Mouse (Mus musculus) hindbrain, embryonic 10.5 days (tissue): Measurements from ENCODE around the gene Samd13. TPM values are rescaled to one million over a fixed set of nuclear protein-coding genes. Genes with fewer than 3 reads are reported as not detected.
A peak's percentile ranks its signal among the peaks of the same experiment; 100 is the strongest.

Source experiments
- DNase-seq: peaks from one replicate; pipeline ENCODE4 v3.0.0-alpha.2; 2017; ENCODE audit warnings: low spot score
- H3K27ac ChIP-seq: fragments of 300-500 bp; sonication (generic); 2 replicates; pipeline ENCODE4 v1.5.1; 2016; ENCODE audit warnings: mild to moderate bottlenecking, moderate library complexity
- H3K27me3 ChIP-seq: fragments of 300-500 bp; sonication (generic); 2 replicates; pipeline ENCODE4 v1.6.1; 2016; ENCODE audit warnings: mild to moderate bottlenecking; ENCODE audit not compliant: poor library complexity, insufficient read depth, severe bottlenecking
- H3K36me3 ChIP-seq: fragments of 300-500 bp; sonication (generic); 2 replicates; pipeline ENCODE4 v1.6.1; 2016; ENCODE audit warnings: mild to moderate bottlenecking, moderate library complexity
- H3K4me1 ChIP-seq: fragments of 300-500 bp; sonication (generic); replicated peaks from 2 replicates; pipeline ENCODE4 v1.6.1; 2016; ENCODE audit warnings: mild to moderate bottlenecking
- H3K4me3 ChIP-seq: fragments of 300-500 bp; sonication (generic); 2 replicates; pipeline ENCODE4 v1.5.1; 2016; ENCODE audit warnings: mild to moderate bottlenecking, moderate library complexity
- H3K9me3 ChIP-seq: fragments of 300-500 bp; sonication (generic); 2 replicates; pipeline ENCODE4 v1.6.1; 2016; ENCODE audit warnings: mild to moderate bottlenecking, moderate library complexity
- WGBS: fragments of 180-500 bp; shearing (Covaris S2); methylation state at CpG from one replicate; pipeline ENCODE4 v1.1.7; 2016; 5-methylcytosine and 5-hydroxymethylcytosine counted together
- polyA plus RNA-seq: library from polyadenylated mRNA; unstranded; fragments of >200 nt; fragmentation: Nextera tagmentation; extraction: Ambion mirVana; gene quantifications from 2 replicates; pipeline ENCODE4 v1.2.1, GENCODE M21; 2016

Samd13 gene
- polyA plus RNA-seq, 1 experiment from 2014 or later = 0.71 TPM

DNA sequence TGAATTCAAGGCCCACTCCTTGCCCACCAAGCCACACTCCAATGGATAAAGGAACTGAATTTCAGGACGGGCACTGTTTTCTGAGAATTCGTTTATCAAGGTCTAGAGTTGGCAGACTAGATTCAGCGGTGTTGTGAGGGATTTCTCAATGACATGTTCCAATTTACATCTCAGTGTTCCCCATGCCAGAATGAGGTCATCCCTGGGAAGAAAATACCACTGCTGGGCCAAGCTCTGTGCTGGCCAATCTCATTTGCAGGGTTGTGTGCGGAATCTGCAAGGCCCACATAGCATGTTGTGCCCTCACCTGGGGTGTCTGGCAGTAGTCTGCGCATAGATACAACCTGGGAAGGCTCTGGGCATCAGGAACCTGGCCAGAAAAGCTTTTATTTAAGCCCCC lies 26.1 kb downstream of the Samd13 start:
- no peaks in the 10 kb centered on the region for H3K9me3 ChIP-seq
- no peaks in the 10 kb centered on the region for H3K36me3 ChIP-seq
- 0 out of 2 replicates have a peak, but pooled peaks cover 6% of the 10 kb centered on the region for H3K4me1 ChIP-seq
- no peak overlapping the region for H3K27ac ChIP-seq
- no peaks in the 10 kb centered on the region for H3K27me3 ChIP-seq
- no peak overlapping the region for H3K4me3 ChIP-seq
- 93% methylated on average over 5 of the region's 5 CpGs for WGBS
- DNase-seq = no peak

DNA sequence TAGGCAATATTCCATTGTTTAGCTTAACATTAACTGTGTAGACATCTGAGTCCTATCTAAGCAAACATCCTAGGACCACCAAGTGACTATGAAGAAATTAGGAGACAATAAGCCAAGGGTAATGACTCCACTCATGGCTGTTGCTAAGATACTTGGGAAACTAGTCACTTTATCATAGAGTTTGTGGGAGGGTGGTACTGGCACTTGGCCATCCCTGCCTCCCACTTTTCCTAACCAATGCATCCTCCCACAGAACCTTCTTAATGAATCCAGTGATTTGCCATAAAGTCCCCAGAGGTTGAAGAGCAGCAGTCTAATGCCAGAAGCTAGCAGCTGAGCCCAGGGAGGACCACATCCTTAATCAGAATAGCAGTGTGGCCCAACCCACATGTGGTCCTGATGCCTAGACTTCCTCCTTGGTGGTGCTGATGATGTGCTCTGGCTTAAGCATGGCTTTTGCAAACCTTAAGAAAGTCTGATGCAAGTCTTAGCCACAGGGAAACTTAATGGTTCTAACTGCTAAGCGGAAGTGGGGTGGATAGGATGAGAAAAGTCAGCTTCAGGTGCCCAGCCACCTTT lies 27.2 kb downstream of the Samd13 start:
- Histone ChIP-seq H3K36me3 (no peaks in the 10 kb centered on the region), H3K4me1 (0 out of 2 replicates have a peak, but pooled peaks cover 6% of the 10 kb centered on the region), H3K4me3 (no peak overlapping the region), H3K9me3 (no peaks in the 10 kb centered on the region), H3K27me3 (no peaks in the 10 kb centered on the region), H3K27ac (no peak overlapping the region)
- 92% methylated on average over 1 of the region's 1 CpGs for WGBS
- no peak for DNase-seq

DNA sequence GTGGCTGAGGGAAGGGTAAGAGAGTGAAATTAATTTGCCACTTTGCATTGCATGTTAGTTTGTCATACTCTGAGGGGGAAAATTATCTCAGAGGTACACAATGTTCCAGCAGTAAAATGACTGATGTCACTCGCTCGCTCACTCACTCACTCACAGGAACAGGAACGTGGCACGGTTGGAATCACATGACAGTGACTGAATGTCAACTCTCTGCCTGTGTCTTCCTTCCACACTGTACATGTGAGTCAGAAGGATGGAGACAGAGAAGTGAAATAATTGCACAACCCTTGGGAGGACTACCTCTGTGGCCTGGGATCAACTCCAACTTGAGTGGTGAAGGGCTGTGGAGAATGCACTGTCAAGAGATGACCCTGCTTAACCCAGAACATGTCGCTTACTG lies 28.0 kb downstream of the Samd13 start:
- WGBS = 94% methylated on average over 5 of the region's 5 CpGs
- Histone ChIP-seq H3K36me3 (no peaks in the 10 kb centered on the region), H3K4me3 (no peak overlapping the region), H3K4me1 (0 out of 2 replicates have a peak, but pooled peaks cover 6% of the 10 kb centered on the region), H3K9me3 (no peaks in the 10 kb centered on the region), H3K27me3 (no peaks in the 10 kb centered on the region), H3K27ac (no peak overlapping the region)
- DNase-seq = no peak

DNA sequence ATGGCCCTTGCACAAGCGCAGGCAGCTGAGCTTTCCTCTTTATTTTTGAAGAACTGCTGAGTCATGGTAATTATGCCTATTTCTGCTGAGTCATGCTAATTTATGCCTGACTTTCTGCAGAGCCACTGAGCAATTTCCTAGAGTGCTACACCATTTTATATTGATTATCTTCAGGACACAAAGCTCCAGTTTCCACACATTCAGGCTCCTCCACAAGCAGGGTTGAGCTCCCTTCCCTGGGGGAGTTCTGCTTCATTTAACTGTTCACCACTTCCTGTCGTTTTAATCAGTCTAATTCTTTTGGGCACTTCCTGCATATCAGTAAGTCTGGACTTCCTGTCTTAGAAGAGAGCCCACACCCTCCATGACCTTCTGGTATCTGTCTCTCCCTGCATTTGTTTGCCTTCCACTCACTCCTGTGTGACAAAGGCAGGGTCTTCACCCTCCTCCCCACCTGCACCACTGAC lies 30.2 kb downstream of the Samd13 start:
- WGBS = 72% methylated on average over 2 of the region's 2 CpGs
- Histone ChIP-seq H3K27me3 (no peaks in the 10 kb centered on the region), H3K36me3 (no peaks in the 10 kb centered on the region), H3K9me3 (no peaks in the 10 kb centered on the region), H3K4me3 (no peak overlapping the region), H3K27ac (no peak overlapping the region), H3K4me1 (0 out of 2 replicates have a peak, but pooled peaks cover 3% of the 10 kb centered on the region)
- no peak for DNase-seq

DNA sequence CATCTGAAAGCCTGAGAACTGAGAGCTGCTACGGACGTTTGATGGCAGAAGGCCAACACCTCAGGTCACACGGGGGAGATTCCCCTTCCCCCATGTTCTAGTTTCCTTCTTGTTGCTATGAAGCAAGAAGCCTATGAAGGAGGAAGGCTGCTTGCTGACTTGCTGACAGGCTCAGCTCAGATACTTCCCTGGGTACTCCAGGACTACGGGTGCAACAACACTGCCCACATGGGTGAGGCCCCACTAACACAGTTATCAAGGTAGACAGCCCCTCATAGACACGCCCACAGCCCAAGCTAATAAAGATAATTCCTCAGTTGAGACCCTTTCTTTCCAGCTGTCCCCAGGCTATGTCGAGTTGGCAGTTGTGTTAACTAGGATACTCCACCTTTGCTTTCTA lies 31.7 kb downstream of the Samd13 start:
- Histone ChIP-seq H3K4me3 (no peak overlapping the region), H3K9me3 (no peaks in the 10 kb centered on the region), H3K27ac (no peak overlapping the region), H3K36me3 (no peaks in the 10 kb centered on the region), H3K27me3 (no peaks in the 10 kb centered on the region), H3K4me1 (0 out of 2 replicates have a peak, but pooled peaks cover 3% of the 10 kb centered on the region)
- 84% methylated on average over 6 of the region's 6 CpGs for WGBS
- no peak for DNase-seq

DNA sequence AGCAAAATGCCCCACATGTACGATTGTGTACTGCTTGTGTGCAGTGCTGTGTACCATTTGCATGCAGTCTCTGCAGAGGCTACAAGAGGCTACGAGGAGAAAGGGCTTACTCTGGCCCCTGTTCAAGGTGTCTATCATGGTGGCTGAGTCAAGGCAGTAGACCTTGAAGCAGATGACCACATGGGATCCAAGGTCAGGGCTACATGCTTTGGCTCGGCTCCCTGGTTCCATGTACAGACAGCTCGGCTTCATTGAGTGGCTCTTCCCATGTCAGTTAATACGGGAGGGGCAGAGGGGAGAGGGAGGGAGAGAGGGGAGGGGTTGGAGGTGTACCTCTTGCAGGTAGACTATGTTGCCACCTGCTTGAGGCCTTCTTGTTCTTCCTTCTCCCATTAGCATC lies 33.0 kb downstream of the Samd13 start:
- Histone ChIP-seq H3K27me3 (no peaks in the 10 kb centered on the region), H3K4me3 (no peak overlapping the region), H3K27ac (no peak overlapping the region), H3K4me1 (0 out of 2 replicates have a peak, but pooled peaks cover 3% of the 10 kb centered on the region), H3K9me3 (no peaks in the 10 kb centered on the region), H3K36me3 (no peaks in the 10 kb centered on the region)
- DNase-seq = no peak
- WGBS = 89% methylated on average over 5 of the region's 5 CpGs

DNA sequence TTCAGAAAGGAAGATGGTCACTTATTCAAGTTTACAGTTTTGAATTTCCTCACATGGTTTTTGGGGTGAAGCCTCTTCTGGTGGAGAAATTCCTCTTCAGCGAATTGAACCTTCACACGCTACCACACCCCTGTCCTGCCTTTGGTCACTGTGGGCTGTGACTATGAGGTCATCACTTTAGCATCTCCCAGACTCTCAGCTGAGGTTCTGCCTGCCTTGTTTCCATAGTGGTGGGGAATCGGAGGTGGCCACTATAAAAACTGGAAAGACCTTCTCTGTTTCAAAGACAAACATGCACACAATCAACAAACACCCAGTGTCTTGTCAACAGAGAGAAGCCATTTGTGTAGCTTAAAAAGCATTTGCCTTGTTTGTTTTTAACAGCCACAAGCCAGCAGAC lies 34.2 kb downstream of the Samd13 start, which contains the start of gene 4930503B20Rik:
TSS of gene 4930503B20Rik (minus strand) at position 101 of the 400 bp plus-strand sequence.
- 0 out of 2 replicates have a peak, but pooled peaks cover 3% of the 10 kb centered on the region for H3K4me1 ChIP-seq
- H3K9me3 ChIP-seq = no peaks in the 10 kb centered on the region
- H3K27ac ChIP-seq = no peak within 1 kb of the TSS
- no peak for DNase-seq
- H3K27me3 ChIP-seq = no peaks in the 10 kb centered on the region
- H3K36me3 ChIP-seq = no peaks in the 10 kb centered on the region
- H3K4me3 ChIP-seq = no peak within 1 kb of the TSS
- 89% methylated on average over 3 of the region's 3 CpGs for WGBS

DNA sequence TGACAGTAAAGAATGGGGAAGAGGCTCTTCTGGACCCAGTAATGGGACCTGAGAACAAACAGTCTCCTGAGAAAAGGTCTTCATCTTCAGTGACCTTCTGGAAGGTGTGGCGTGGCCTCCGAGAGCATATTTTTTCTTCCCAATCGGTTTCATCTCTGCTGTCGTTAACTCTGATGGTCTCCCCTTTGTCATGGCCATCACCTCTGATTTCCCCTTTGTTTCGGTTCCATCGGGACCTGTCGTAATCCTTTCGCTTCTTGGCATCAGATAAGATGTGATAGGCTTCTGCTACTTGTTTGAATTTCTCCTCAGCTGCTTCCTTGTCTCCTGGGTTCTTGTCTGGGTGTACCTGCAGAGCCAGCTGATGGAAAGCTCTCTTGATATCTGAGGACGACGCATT lies 34.7 kb downstream of the Samd13 start:
- Histone ChIP-seq H3K36me3 (no peaks in the 10 kb centered on the region), H3K9me3 (no peaks in the 10 kb centered on the region), H3K27me3 (no peaks in the 10 kb centered on the region), H3K4me3 (no peak overlapping the region), H3K4me1 (0 out of 2 replicates have a peak, but pooled peaks cover 3% of the 10 kb centered on the region), H3K27ac (no peak overlapping the region)
- no peak for DNase-seq
- 92% methylated on average over 10 of the region's 10 CpGs for WGBS

DNA sequence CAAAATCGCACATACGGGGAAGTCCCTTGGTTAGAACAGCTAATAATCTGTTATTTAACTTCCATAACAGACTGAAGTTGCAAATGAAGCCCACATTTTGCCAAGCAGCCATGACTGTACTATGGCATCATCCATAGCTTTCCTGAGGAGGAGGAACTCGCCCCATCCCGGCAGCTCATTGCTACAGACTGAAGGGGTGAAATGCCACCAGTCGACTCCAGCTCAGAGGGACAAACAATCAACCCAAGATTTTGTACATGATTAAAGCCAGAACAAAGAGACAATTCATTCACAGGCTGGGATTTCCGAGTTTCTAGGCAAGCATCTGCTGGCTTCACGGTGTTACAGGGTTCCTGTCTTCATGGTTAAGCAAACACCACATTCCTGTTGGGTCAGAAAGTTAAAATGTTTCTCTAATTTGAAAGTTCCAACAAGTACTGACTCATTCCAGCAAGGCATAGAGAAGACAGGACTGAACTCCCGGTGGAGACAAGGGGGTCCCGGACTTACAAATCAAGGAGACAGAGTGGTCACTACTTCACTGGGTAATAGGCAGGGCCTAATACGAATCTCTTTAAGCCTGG lies 36.0 kb downstream of the Samd13 start:
- no peaks in the 10 kb centered on the region for H3K27me3 ChIP-seq
- no peak overlapping the region for H3K4me3 ChIP-seq
- no peaks in the 10 kb centered on the region for H3K9me3 ChIP-seq
- 77% methylated on average over 10 of the region's 10 CpGs for WGBS
- no peaks in the 10 kb centered on the region for H3K4me1 ChIP-seq
- no peak overlapping the region for H3K27ac ChIP-seq
- H3K36me3 ChIP-seq = no peaks in the 10 kb centered on the region
- DNase-seq = no peak

DNA sequence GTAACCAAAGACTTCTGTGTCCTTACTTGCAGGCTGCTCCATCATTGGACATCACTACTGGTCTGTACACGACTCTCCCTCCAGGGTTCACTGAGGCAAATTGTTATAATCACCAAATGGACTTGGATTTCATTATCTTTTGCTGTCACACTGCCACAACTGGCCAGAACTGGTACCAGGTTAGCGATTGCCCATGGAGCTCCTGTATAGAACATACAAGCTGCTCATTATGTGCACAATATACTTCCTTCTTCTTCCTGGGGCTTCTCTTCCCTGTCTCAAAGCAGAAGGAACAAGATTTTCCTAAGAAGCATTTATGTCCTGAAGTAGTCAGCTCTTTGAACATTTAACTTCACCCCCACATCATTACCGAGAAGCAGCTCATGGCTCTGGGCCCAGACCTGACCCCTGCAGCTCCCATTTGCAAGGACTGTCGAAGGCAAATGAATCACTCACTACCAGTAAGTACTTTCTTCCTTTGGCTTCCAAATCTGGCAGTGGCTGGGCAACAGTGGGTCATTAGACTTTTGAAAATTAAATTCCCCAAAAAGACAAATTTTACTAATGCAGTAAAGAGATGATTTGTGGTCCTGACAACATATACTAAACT lies 43.5 kb downstream of the Samd13 start:
- no peak overlapping the region for H3K27ac ChIP-seq
- no peak for DNase-seq
- 66% methylated on average over 4 of the region's 4 CpGs for WGBS
- no peak overlapping the region for H3K4me3 ChIP-seq
- no peaks in the 10 kb centered on the region for H3K27me3 ChIP-seq
- no peaks in the 10 kb centered on the region for H3K4me1 ChIP-seq
- no peaks in the 10 kb centered on the region for H3K36me3 ChIP-seq
- no peaks in the 10 kb centered on the region for H3K9me3 ChIP-seq

DNA sequence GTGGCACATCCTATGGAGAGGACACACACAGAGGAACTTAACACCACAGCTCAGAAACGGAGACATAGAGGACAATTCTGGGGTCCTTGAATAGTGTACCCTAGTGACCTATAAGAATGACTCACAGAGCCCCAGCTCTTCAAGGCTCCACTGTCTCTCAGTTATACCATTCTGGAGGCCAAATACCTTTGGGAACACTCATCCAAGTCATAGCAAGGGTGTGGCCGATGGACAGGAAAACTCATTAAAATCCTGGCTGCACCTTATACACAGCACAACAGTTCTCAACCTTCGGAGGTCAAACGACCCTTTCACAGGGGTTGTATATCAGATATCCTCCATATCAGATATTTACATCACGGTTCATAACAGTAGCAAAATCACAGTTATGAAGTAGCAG lies 52.9 kb downstream of the Samd13 start:
- WGBS = 85% methylated on average over 5 of the region's 5 CpGs
- H3K4me3 ChIP-seq = no peak overlapping the region
- peaks cover 13% of the 10 kb centered on the region for H3K4me1 ChIP-seq
- H3K27ac ChIP-seq = no peak overlapping the region
- H3K36me3 ChIP-seq = no peaks in the 10 kb centered on the region
- no peaks in the 10 kb centered on the region for H3K9me3 ChIP-seq
- no peaks in the 10 kb centered on the region for H3K27me3 ChIP-seq
- no peak for DNase-seq

DNA sequence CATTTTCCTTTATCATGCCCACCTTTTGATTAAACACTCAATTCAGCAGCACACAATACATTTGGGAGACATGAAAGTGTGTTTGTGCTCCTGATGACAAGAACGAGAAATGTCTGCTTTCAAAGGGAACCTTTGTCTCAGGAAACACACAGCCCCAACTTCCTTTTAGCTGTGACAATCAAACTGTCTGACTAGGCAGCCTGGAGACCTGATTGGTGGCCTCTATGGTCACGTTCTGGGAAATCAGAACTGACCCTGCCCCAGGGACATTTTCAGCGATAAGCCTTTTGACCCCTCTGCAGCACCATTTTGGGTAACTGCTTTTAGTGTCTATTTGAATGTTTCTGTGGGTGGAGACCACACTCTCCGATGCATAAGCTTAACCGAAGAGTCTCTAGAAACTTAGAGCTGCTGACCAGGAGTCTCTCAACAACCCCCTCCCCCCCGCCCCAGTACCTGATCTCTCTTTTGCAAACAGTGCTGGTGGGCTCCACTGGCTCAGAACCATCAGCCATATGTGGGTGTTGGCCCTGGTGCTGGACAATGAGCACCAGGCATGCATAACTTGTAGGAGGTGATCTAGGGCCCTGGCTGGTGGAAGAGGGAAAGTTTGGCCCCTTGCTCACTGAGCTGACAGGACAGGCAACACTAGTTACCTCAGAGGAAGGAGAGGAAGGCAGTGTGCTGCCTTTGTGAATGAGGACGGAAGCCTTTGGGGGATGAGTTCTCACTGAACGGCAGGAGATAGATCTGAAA lies 57.0 kb downstream of the Samd13 start:
- Histone ChIP-seq H3K36me3 (no peaks in the 10 kb centered on the region), H3K4me3 (no peak overlapping the region), H3K27ac (peak overlapping the region; percentile 23; the same call in 1 of the 2 replicates), H3K4me1 (peaks cover 13% of the 10 kb centered on the region), H3K27me3 (no peaks in the 10 kb centered on the region), H3K9me3 (no peaks in the 10 kb centered on the region)
- 64% methylated on average over 8 of the region's 8 CpGs for WGBS
- no peak for DNase-seq

DNA sequence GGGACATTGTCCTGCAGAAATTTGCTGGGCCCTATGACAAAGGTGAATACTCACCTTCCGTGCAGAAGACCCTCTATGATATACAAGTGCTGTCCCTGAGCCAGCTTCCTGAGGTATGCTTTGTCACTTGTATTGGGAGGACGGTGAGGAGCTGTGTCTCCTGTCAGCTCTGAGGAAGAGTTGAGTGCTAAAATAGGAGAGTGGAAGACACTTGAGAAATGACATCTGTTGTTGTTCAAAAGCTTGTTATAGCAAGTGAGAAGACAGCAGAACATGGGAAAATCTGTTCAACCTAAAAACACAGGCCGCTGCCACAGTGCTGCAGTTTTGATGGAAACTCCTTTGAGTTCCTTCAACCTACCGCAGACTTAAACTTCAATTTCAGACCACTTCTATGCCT lies 59.6 kb downstream of the Samd13 start:
- Histone ChIP-seq H3K4me3 (no peak overlapping the region), H3K27me3 (no peaks in the 10 kb centered on the region), H3K9me3 (no peaks in the 10 kb centered on the region), H3K36me3 (no peaks in the 10 kb centered on the region), H3K27ac (no peak overlapping the region), H3K4me1 (peaks cover 13% of the 10 kb centered on the region)
- 94% methylated on average over 4 of the region's 4 CpGs for WGBS
- no peak for DNase-seq
